Mouse (Mus musculus): ENCODE data around the gene Kctd20. TPM values are rescaled to one million over a fixed set of nuclear protein-coding genes. Genes with fewer than 3 reads are reported as not detected.
"Not testable (repeated sequence)": the region's sequence is repeated elsewhere in the genome, so short reads cannot be mapped to it uniquely, and the experiment has no call there.

Kctd20 gene
- total RNA-seq, 1 experiment from 2014 or later, result 117 TPM

DNA sequence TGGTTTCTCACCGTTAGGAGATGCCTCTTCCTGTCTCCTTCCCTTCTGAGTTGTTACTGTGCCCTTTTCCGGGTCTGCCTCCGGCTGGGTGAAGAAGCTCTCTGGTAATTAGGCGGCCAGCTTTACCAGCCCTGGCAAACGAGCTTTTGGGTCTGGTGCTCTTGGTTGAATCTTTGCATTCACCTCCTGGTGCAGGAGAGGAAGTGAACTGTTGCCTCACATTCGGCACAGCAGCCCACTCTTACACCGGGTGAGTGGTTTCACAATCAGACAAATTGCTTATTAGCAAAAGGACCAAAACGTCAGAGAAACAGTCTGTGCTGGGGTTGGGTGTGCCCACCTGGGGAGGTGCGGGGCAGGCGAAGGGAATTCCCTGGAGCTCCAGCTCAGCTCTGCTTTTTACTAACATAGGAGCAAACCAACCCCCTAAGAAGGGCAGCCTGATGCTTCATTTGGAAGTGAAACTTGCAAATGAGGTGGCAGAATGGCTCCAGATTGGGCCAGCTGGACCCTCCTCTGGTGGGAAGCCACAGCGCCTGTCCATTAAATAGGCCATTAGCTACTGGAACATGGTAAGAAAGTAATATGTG is 15.4 kb downstream of the Kctd20 start:
- peak; percentile 50 for ATAC-seq (ENCODE audit: extremely low read depth, insufficient number of reproducible peaks, low FRiP score, poor library complexity, severe bottlenecking)

DNA sequence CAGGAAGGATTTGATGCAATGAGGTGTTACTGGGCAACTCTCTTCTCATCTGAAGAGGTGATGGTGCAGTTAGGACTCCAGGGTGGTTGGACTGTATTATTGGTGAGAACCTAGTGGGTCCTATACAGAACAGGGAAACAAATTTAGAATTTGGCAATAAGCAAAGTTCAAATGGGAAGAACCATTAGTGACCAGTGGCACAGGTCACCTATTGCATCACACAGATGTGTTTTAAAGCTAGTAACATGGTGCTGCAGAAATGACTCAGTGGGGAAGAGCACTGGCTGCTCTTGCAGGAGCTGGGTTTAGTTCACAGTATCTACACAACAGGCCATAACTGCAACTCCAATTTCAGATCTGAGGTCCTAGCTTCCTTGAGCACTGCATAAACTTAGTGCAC is 18.4 kb downstream of the Kctd20 start:
- no peak for ATAC-seq (ENCODE audit: extremely low read depth, insufficient number of reproducible peaks, low FRiP score, poor library complexity, severe bottlenecking)

DNA sequence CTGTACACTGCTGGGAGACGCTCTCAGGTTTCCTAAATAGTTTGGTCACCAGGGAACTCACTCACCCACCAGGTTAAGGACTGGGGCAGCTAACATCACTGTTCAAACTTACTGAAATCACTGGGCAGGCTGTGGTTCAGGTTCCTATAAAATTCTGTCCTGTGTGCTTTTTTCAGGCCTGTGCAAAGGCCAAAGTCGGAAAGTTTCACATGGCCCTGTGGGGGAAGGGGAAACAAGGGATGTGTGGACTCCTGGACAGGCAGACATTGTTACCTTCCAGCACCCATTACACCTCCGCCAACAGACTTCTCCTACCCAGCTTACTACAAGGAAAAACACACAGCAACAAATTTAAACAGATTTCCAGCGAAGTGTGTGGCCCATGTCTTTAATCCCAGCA is 27.3 kb downstream of the Kctd20 start:
- no peak for ATAC-seq (ENCODE audit: extremely low read depth, insufficient number of reproducible peaks, low FRiP score, poor library complexity, severe bottlenecking)

DNA sequence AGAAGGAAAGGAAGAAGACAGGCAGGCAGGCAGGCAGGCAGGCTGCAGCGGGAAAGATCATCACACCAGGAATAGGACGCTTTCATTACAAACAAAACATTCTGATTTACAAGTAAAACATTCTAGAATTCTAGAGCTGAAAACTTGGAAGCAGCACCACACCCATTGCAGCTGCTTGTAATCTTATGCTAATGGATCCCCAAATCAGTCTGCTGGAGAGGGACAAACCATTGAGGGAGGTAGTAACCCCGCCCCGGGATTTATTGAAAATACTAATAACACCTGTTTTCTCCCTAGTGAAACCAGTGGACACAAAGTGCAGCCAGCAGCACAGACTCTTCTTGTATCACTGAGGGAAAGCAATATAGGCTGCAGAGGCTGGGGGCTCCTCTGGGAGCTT is 29.3 kb downstream of the Kctd20 start:
- ATAC-seq (ENCODE audit: extremely low read depth, insufficient number of reproducible peaks, low FRiP score, poor library complexity, severe bottlenecking), result no peak

DNA sequence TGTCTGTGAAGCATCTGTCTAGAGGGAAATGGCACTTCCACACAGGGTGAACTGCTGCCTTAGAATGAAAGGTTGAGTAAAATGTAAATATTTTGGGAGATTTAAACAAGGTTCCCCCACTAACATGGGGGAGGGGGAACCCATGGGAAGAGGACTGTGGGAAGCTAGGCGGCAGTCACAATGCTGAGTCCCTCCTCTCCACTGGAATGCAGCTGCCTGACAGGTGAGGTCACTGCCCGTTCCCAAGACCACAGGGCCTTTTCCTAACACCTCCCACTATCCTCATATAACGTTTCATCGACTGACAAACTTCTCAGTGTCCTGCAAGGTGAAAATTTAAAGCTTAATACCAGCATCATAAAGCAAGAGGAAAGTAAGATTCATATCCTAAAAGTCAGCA is 30.8 kb downstream of the Kctd20 start:
- ATAC-seq (ENCODE audit: extremely low read depth, insufficient number of reproducible peaks, low FRiP score, poor library complexity, severe bottlenecking), result no peak

DNA sequence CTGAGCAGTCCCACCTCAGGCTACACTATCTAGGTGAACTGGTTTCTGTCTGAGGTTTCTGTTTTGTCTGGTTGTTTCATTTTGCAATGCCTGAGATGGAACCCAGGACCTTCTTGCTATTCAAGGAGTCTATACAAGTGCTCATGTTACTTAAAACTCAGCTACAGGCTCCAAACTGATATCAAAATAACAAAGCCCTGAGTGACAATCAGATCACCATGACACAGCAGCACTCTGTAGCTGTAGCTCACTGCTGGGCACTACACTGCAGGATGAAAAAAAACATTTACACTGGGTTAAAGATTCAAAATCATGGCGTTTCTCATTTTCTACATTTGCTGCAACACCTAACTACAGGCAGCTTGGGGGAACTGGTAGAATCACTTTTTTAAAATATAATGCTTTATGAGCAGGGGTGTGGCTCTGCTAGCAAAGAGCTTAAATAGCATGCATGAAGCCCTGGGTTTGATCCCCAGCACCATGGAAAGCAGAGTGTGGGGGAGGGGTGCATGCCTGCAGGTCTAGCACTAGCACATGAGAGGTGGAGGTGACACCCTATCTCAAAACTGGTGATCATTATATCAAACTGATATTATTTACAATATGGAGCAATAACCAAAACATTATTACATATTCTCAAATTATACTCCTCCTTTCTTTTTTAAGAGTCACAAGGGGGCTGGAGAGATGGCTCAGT is 33.1 kb downstream of the Kctd20 start:
- no peak for ATAC-seq (ENCODE audit: extremely low read depth, insufficient number of reproducible peaks, low FRiP score, poor library complexity, severe bottlenecking)

DNA sequence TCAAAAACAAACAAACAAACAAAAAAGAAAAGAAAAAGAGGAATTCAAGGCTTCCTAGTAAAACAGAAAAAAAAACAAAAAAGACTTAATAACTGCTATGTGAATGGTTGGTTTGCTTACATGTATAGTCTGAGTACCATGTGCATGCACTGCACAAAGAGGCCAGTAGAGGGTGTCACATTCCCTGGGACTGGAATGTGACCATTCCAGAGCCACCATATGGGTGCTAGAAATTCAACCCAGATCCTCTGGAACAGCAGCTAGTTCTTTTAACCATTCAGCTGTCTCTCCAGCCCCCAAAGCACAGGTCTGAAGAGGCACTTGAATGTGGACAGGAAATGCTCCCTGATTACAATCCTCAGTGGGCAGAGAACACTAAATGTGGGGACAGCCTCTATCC is 35.1 kb downstream of the Kctd20 start:
- no peak for ATAC-seq (ENCODE audit: extremely low read depth, insufficient number of reproducible peaks, low FRiP score, poor library complexity, severe bottlenecking)

DNA sequence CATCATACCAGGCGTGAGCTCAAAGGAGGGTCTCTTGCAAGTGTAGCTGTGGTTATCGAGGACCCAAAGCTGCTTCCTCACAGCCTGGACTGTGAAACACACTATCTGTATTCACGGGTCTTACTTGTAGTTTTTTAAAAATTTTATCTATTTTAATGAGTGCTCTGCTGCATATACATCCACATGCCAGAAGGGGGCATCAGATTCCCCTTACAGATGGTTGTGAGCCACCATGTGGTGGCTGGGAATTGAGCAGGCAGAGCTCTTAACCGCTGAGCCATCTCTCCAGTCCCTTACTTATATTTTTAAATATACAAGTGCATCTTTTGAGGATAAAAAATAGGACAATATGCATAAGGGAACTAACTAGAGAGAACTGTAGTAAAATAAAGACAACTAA is 36.0 kb downstream of the Kctd20 start:
- ATAC-seq (ENCODE audit: extremely low read depth, insufficient number of reproducible peaks, low FRiP score, poor library complexity, severe bottlenecking), result peak; percentile 66; the same call in 1 of the 2 replicates

DNA sequence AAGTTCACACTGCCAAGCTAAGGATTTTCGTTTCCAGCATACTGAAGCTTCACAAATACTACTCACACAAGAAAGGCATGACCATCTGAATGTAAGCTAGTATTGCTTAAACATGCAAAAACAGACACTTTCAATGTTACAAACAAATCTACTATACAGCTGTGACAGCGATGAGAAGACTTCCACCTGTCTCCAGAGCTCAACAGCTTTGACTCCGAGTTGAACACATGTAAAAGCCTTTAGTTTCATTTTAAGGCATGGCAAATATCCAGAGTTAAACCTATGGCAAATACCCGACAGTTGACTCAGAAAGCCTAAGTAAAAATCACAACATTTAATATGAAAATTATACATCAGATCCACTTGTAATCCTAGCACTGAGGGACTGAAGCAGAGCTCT is 36.5 kb downstream of the Kctd20 start:
- no peak for ATAC-seq (ENCODE audit: extremely low read depth, insufficient number of reproducible peaks, low FRiP score, poor library complexity, severe bottlenecking)

DNA sequence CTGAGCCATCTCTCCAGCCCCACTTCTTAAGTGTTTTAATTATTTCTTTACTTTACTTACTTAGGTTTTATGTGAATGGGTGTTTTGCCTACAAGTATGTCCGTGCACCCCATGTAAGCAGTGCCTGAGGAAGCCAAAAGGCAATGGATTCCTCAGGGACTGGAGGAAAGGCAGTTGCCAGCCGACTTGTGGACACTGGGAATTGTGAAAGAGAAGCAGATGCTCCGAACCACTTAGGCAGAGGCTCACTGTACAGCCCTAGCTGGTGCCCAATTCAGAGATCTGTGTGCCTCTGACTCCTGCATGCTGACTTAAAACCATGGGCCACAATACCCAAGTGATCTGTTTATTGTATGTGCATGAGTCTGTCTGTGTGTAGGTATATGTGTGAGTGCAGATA is 37.2 kb downstream of the Kctd20 start:
- no peak for ATAC-seq (ENCODE audit: extremely low read depth, insufficient number of reproducible peaks, low FRiP score, poor library complexity, severe bottlenecking)

DNA sequence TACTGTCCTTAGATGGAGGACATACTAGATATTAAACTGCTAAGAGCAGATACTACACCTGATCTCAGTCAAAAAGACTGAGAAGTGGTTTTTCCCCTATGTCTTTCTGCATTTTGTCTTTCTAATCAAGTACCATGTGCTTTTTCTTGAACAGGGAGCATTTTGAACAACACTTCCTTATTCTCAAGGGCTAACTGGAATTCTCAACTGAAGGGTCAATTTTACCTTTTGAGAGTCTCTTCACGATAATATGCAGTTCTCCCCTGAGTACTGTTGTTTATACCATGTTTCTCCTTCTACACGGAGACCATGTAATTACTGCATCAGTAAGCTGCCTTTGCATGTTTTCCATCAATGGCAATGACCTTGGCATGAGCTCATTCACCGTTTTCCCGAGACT is 38.3 kb downstream of the Kctd20 start:
- no peak for ATAC-seq (ENCODE audit: extremely low read depth, insufficient number of reproducible peaks, low FRiP score, poor library complexity, severe bottlenecking)

DNA sequence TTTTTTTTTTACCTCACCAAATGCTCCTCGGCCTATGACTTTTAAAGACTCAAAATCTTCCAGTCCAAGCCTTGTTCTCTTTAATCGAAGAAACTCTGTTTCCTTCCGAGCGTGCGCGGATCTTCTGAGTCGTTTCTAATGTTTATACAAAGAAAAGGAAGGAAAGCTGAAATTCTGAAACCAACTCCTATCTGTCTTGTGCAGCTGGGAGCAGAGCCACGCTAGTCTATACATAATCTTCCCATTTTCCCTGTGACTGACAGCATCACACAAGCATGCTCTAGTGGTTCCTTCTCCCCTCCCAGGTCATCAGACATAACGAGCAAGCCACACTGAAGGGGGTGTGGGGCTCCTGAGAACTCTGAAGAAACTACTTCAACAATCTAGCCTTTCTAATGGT is 39.5 kb downstream of the Kctd20 start:
- no peak for ATAC-seq (ENCODE audit: extremely low read depth, insufficient number of reproducible peaks, low FRiP score, poor library complexity, severe bottlenecking)

DNA sequence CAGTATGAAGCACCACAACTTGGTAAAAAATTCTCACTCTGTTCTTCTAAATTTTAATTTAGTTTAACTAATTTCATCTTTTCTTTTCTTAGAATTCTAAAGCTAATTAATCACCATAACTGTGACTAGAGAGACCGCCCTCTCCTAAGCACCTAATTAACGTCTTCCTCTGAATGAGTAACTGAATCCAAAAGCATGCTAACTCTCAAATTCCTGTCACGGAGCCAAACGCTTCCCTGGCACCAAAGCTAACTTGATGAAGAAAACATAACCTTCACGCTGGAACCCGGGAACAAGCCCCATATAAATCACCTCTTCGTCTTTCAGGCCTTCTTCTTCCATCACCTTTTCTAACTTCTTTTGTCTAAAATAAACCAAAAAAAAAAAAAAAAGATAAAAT is 40.4 kb downstream of the Kctd20 start:
- ATAC-seq (ENCODE audit: extremely low read depth, insufficient number of reproducible peaks, low FRiP score, poor library complexity, severe bottlenecking), result no peak

DNA sequence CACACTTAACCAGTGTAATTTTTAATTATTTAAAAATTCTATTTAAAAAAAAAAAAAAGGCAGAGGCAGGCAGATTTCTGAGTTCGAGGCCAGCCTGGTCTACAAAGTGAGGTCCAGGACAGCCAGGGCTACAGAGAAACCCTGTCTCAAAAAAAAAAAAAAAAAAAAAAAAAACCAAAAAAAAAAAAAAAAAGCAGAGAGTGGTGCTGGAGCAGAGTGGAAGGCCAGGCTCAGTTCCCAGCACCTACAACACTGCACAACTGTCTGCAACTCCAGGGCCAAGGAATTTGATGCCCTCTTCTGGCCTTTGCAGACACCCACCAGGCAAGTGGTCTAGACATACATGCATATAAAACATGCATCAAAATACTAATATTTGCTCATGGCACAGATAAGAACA is 41.3 kb downstream of the Kctd20 start:
- ATAC-seq (ENCODE audit: extremely low read depth, insufficient number of reproducible peaks, low FRiP score, poor library complexity, severe bottlenecking), result not testable (repeated sequence)

DNA sequence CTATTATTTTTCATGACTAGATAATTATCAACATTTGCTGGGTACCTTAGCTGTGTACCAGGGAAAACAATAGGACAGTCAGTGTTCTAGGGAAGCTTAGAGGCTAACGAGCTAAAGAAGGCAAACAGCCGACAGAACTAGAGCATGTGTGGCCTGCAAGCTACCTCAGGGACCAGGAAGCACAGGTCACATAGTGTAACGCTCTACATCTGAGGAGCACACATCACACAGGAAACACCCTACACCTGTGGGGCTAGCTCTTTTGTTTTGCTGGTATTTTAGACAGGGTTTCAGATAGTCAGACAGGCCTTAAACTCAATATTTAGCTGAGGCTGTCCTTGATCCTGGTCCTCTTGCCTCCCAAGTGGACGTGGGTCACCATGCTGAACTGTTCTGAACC is 42.9 kb downstream of the Kctd20 start:
- no peak for ATAC-seq (ENCODE audit: extremely low read depth, insufficient number of reproducible peaks, low FRiP score, poor library complexity, severe bottlenecking)

DNA sequence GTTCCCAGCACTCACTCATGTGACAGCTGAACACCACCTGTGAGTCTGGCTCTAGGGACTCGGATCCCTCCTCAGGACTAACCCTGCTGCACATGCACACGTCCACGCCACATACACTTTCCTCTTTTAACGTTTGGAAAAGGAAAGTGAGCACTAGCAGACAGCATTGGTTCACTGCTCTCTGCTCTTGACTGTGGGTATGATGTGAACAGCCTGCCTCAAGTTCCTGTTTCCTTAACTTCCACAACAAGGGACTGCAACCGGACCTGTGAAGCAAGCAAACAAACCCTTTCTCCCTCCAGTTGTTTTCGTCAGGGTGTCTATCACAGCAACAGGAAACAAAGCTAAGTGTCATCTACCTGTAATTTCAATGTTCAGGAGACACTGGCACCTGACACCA is 48.7 kb downstream of the Kctd20 start:
- peak; percentile 51; the same call in 1 of the 2 replicates for ATAC-seq (ENCODE audit: extremely low read depth, insufficient number of reproducible peaks, low FRiP score, poor library complexity, severe bottlenecking)

DNA sequence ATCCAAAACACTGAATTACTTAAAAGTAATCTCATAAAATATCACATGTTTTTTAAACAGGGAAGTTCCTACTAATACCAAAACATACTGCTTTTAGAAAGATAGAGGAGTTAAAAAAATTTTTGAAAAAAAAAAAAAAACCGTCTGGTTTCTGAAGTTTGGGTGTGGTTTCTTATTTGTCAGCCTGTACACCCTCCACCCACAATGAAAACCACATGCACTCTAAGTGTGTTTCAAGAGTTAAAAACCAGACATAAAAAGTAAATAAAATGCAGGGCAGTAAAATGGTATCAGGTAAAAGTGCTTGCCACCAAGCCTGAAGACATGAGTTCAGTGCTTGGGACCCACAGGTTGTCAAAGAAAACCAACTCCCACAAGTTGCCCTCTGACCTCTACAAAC is 52.0 kb downstream of the Kctd20 start:
- no peak for ATAC-seq (ENCODE audit: extremely low read depth, insufficient number of reproducible peaks, low FRiP score, poor library complexity, severe bottlenecking)

DNA sequence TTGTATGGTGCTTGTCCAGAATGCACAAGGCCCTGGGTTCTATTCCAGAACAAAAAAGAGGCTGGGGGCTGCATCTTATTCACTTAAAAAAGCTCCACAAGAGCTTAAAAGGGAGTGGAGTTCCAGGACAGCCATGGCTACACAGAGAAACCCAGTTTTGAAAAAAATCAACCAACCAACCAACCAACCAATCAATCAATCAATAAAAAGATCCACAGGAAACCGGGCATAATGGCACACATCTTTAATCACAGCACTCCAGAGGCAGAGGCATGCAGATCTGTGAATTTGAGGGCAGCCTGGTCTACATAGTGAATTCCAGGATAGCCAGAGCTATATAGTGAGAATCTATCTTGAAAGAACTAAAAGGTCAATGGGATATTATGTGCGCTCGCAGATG is 53.3 kb downstream of the Kctd20 start:
- ATAC-seq (ENCODE audit: extremely low read depth, insufficient number of reproducible peaks, low FRiP score, poor library complexity, severe bottlenecking), result no peak

DNA sequence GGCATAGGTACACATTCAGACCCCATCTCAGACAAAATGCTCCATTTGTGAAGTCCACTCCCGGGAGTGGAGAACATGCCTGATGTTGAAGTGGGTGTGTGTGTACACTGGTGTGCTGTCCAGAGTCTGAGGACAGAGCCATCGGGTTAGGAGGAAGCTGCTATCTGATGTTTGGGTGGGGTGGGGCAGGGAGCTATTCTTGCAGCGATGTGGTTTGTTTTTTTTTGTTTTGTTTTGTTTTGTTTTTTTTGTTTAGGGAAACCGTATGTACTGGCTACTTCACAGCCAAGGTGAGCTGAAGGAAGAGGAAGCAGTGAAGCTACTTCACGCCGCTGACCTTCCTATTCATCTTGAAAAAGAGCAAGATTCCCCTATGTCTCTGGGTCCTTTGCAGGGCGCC is 55.1 kb downstream of the Kctd20 start:
- peak; percentile 10; the same call in 1 of the 2 replicates for ATAC-seq (ENCODE audit: extremely low read depth, insufficient number of reproducible peaks, low FRiP score, poor library complexity, severe bottlenecking)

DNA sequence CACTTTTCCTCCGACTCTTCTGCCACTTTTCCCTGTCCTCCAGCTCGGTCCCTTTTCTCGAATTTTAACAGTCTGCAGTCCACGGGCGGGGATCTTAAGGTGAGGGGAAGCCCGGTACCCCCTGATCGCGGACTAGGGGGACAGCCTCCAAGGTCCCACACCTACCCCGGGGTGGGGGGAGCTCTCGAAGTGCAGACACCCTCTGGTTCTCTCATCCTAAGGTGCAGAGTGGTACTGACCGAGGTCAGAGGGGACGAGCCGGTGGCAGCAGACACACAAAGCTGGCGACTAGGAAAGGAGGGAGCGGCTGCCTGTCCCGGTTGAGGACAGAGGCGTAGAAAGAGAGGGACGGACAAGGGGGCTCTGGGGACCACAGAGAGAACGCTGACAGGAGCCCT is 55.5 kb downstream of the Kctd20 start:
- ATAC-seq (ENCODE audit: extremely low read depth, insufficient number of reproducible peaks, low FRiP score, poor library complexity, severe bottlenecking), result no peak

All from neutrophil, adult 5-6 weeks (primary cell).